Mouse (Mus musculus) CH12.LX (cell line): ENCODE measurements around the gene Itgb7. TPM values are rescaled to one million over a fixed set of nuclear protein-coding genes. Genes with fewer than 3 reads are reported as not detected.

Experiments
- DNase-seq: peaks from one replicate; pipeline ENCODE4 v3.0.0-alpha.2; 2013; ENCODE audit errors: extremely low read depth
- H3K27ac ChIP-seq: 2 replicates; pipeline ENCODE4 v1.5.1; 2012; ENCODE audit warnings: low read depth, mild to moderate bottlenecking, control low read depth, moderate library complexity; ENCODE audit not compliant: insufficient read depth
- H3K27me3 ChIP-seq: replicated peaks from 2 replicates; pipeline ENCODE3; 2012; ENCODE audit warnings: inconsistent platforms
- H3K36me3 ChIP-seq, 2 experiments: replicated peaks in 1 of 2; 2 replicates each; pipeline versions ENCODE3 to v1.6.1; 2012; ENCODE audit warnings: inconsistent platforms in 1 of 2, low read length in 1 of 2, mild to moderate bottlenecking in 1 of 2, mixed read lengths in 1 of 2, moderate library complexity in 1 of 2; ENCODE audit not compliant: control insufficient read depth in 1 of 2, insufficient read depth in 1 of 2
- H3K4me1 ChIP-seq, 2 experiments: 2 replicates each; pipeline ENCODE4 v1.6.1; 2012; ENCODE audit warnings: inconsistent platforms in 1 of 2, moderate library complexity in 1 of 2; ENCODE audit not compliant: insufficient read depth in 2 of 2, control insufficient read depth in 1 of 2
- H3K4me2 ChIP-seq: 2 replicates; pipeline ENCODE4 v1.6.1; 2012; ENCODE audit warnings: low read depth, mild to moderate bottlenecking, control low read depth; ENCODE audit not compliant: poor library complexity, insufficient read depth, severe bottlenecking
- H3K4me3 ChIP-seq, 3 experiments: fragments of 150-350 bp in 1 of 3; sonication (generic) in 1 of 3; replicated peaks in 1 of 3; 2 replicates each; pipeline versions ENCODE3 to v1.5.1; 2011 to 2012; ENCODE audit warnings: low read depth in 2 of 3, low read length in 2 of 3, mild to moderate bottlenecking in 2 of 3, moderate library complexity in 2 of 3, control low read depth in 1 of 3, improper control_type of control experiment in 1 of 3, inconsistent platforms in 1 of 3, mixed read lengths in 1 of 3; ENCODE audit not compliant: poor library complexity in 1 of 3
- H3K79me2 ChIP-seq: replicated peaks from 2 replicates; pipeline ENCODE4 v1.6.1; 2012; ENCODE audit warnings: mild to moderate bottlenecking, moderate library complexity; ENCODE audit not compliant: control insufficient read depth, poor library complexity, insufficient read depth, severe bottlenecking; ENCODE audit errors: extremely low read depth
- H3K9ac ChIP-seq: 2 replicates; pipeline ENCODE4 v1.6.1; 2012; ENCODE audit warnings: low read depth, mild to moderate bottlenecking, control low read depth, moderate library complexity; ENCODE audit not compliant: insufficient read depth
- H3K9me3 ChIP-seq: replicated peaks from 2 replicates; pipeline ENCODE3; 2012; ENCODE audit warnings: low read length, inconsistent platforms, mixed read lengths
- CHD2 ChIP-seq: IDR thresholded peaks from 2 replicates; pipeline ENCODE4 v1.6.1; 2011; ENCODE audit warnings: low read length, improper control_type of control experiment
- CTCF ChIP-seq, 2 experiments: IDR thresholded peaks in 1 of 2; conservative IDR thresholded peaks in 1 of 2; 2 replicates each; pipeline ENCODE4 v1.5.1; 2011 to 2012; ENCODE audit warnings: low read depth in 2 of 2, low read length in 2 of 2, improper control_type of control experiment in 1 of 2, inconsistent platforms in 1 of 2, mild to moderate bottlenecking in 1 of 2, moderate library complexity in 1 of 2
- E2F4 ChIP-seq: IDR thresholded peaks from 2 replicates; pipeline ENCODE4 v1.6.1; 2011; ENCODE audit warnings: low read depth, low read length, improper control_type of control experiment; ENCODE audit not compliant: insufficient replicate concordance
- ETS1 ChIP-seq: conservative IDR thresholded peaks from 2 replicates; pipeline ENCODE4 v1.6.1; 2012; ENCODE audit warnings: low read depth, mild to moderate bottlenecking, inconsistent platforms, low read length, improper control_type of control experiment, moderate library complexity
- GABPA ChIP-seq: IDR thresholded peaks from 2 replicates; pipeline ENCODE4 v1.6.1; 2012; ENCODE audit warnings: low read depth, low read length, improper control_type of control experiment, inconsistent platforms; ENCODE audit not compliant: insufficient replicate concordance
- IRF4 ChIP-seq: IDR thresholded peaks from 2 replicates; pipeline ENCODE4 v1.6.1; 2014; ENCODE audit warnings: low read depth, mild to moderate bottlenecking, inconsistent platforms, low read length, improper control_type of control experiment
- MAX ChIP-seq: IDR thresholded peaks from 2 replicates; pipeline ENCODE4 v1.6.1; 2011; ENCODE audit warnings: low read length, improper control_type of control experiment
- MAZ ChIP-seq: IDR thresholded peaks from 2 replicates; pipeline ENCODE4 v1.6.1; 2012; ENCODE audit warnings: low read depth, mild to moderate bottlenecking, inconsistent platforms, low read length, improper control_type of control experiment, moderate library complexity
- MXI1 ChIP-seq: IDR thresholded peaks from 2 replicates; pipeline ENCODE4 v1.6.1; 2011; ENCODE audit warnings: mild to moderate bottlenecking, low read depth, low read length, improper control_type of control experiment
- MYC ChIP-seq: IDR thresholded peaks from 2 replicates; pipeline ENCODE4 v1.6.1; 2011; ENCODE audit warnings: low read depth, mild to moderate bottlenecking, improper control_type of control experiment, low read length
- NELFE ChIP-seq: IDR thresholded peaks from 2 replicates; pipeline ENCODE4 v1.6.1; 2011; ENCODE audit warnings: low read depth, low read length, improper control_type of control experiment
- PAX5 ChIP-seq: IDR thresholded peaks from 2 replicates; pipeline ENCODE4 v1.6.1; 2012; ENCODE audit warnings: low read length, inconsistent platforms, mixed read lengths
- POLR2AphosphoS2 ChIP-seq: IDR thresholded peaks from 2 replicates; pipeline ENCODE4 v1.6.1; 2011; ENCODE audit warnings: low read depth, low read length, improper control_type of control experiment
- RCOR1 ChIP-seq: conservative IDR thresholded peaks from 2 replicates; pipeline ENCODE4 v1.6.1; 2012; ENCODE audit warnings: low read depth, mild to moderate bottlenecking, inconsistent platforms, low read length, improper control_type of control experiment
- SIN3A ChIP-seq: IDR thresholded peaks from 2 replicates; pipeline ENCODE4 v1.6.1; 2012; ENCODE audit warnings: low read length, improper control_type of control experiment, inconsistent platforms
- SMC3 ChIP-seq: IDR thresholded peaks from 2 replicates; pipeline ENCODE4 v1.6.1; 2011; ENCODE audit warnings: low read depth, low read length, improper control_type of control experiment
- TCF12 ChIP-seq: IDR thresholded peaks from 2 replicates; pipeline ENCODE4 v1.6.1; 2014; ENCODE audit warnings: low read depth, mild to moderate bottlenecking, inconsistent platforms, low read length, improper control_type of control experiment
- UBTF ChIP-seq: IDR thresholded peaks from 2 replicates; pipeline ENCODE4 v1.6.1; 2012; ENCODE audit warnings: low read depth, mild to moderate bottlenecking, inconsistent platforms, low read length, improper control_type of control experiment, moderate library complexity
- USF1 ChIP-seq: IDR thresholded peaks from 2 replicates; pipeline ENCODE4 v1.6.1; 2014; ENCODE audit warnings: low read depth, mild to moderate bottlenecking, inconsistent platforms, low read length, improper control_type of control experiment
- dilution Hi-C: fragments of 300-500 bp; cut with MboI; formaldehyde crosslinking; loops from 2 replicates; pipeline ENCODE4 v1.14.3; 2020; ENCODE audit warnings: low sequenced_read_pairs; ENCODE audit not compliant: extremely low pct_unique_long_range_greater_than_20kb, extremely low pct_ligation_motif_present
- in situ Hi-C: fragments of 300-500 bp; cut with MboI; formaldehyde crosslinking; loops from 3 replicates; pipeline ENCODE4 v1.14.3; 2019; ENCODE audit warnings: low sequenced_read_pairs, low pct_ligation_motif_present, low pct_unique_long_range_greater_than_20kb, mixed read lengths
- polyA plus RNA-seq: library from polyadenylated mRNA; unstranded; fragments of >175 nt; gene quantifications from 2 replicates; pipeline ENCODE4 v1.2.1, GENCODE M21; 2012; ENCODE audit warnings: low read depth; ENCODE audit not compliant: insufficient read length
- total RNA-seq, 2 experiments: library from RNA; depleted of rRNA; stranded (reverse); fragments of 300-350 nt in 1 of 2; fragments of >200 nt in 1 of 2; gene quantifications; 2 replicates each; pipeline ENCODE4 v1.2.3; 2012 to 2014

Itgb7 gene
- total and polyA plus RNA-seq, 3 experiments: 1.8 to 17.7 (median 2.8) TPM

GRCm38 (mm10) chr15:102235371-102236027, 3.8 kb upstream of the Itgb7 start (continued):
- TF ChIP-seq POLR2AphosphoS2 (no peak), NELFE (no peak), MXI1 (no peak), ETS1 (0 out of 2 replicates have a peak, but pooled peaks have one; percentile 13), RCOR1 (no peak), MAX (no peak), UBTF (peak; percentile 43; the same call in 1 of the 2 replicates), MYC (no peak), USF1 (no peak), CTCF (conservative IDR thresholded peaks at IDR 0.05 in 1 of 2, IDR thresholded peaks at IDR 0.05 in 1 of 2; ENCODE audit: low read depth in 2 of 2, low read length in 2 of 2) (0 out of 4 replicates have a peak, but pooled peaks of 1 of the 2 experiments have one; percentile 2)

GRCm38 (mm10) chr15:102233896-102234295, 2.2 kb upstream of the Itgb7 start:
- peak overlapping the region; percentile 25 to 41 (median 34) for H3K4me3 ChIP-seq
- no peaks in the 10 kb centered on the region for H3K9me3 ChIP-seq
- peak; percentile 65 for DNase-seq
- H3K4me1 ChIP-seq: peaks cover 38 to 65% of the 10 kb centered on the region in 2 experiments
- H3K79me2 ChIP-seq: no peaks in the 10 kb centered on the region
- no peak for TF ChIP-seq CTCF (conservative IDR thresholded peaks at IDR 0.05 in 1 of 2, IDR thresholded peaks at IDR 0.05 in 1 of 2; ENCODE audit: low read depth in 2 of 2, low read length in 2 of 2)
- TF ChIP-seq MAZ: no peak
- no peak for TF ChIP-seq SMC3
- no peak for TF ChIP-seq E2F4
- TF ChIP-seq TCF12: 0 out of 2 replicates have a peak, but pooled peaks have one; percentile 49
- peak; percentile 20; the same call in 1 of the 2 replicates for TF ChIP-seq ETS1
- 0 out of 2 replicates have a peak, but pooled peaks have one; percentile 11 for TF ChIP-seq IRF4
- TF ChIP-seq SIN3A: no peak
- no peak for TF ChIP-seq GABPA
- peak; percentile 73 for TF ChIP-seq CHD2
- no peak for TF ChIP-seq PAX5
- no peak for TF ChIP-seq UBTF
- peak overlapping the region; percentile 55; the same call in 1 of the 2 replicates for H3K9ac ChIP-seq
- in situ Hi-C loops (no loop called here), dilution Hi-C loops (no loop called here)
- H3K4me2 ChIP-seq: peak overlapping the region; percentile 52
- no peaks in the 10 kb centered on the region for H3K36me3 ChIP-seq
- H3K27ac ChIP-seq: peak overlapping the region; percentile 64
- no peaks in the 10 kb centered on the region for H3K27me3 ChIP-seq
